11 mouse cellular contexts compared by ENCODE assay signal in the genomic region with DNA sequence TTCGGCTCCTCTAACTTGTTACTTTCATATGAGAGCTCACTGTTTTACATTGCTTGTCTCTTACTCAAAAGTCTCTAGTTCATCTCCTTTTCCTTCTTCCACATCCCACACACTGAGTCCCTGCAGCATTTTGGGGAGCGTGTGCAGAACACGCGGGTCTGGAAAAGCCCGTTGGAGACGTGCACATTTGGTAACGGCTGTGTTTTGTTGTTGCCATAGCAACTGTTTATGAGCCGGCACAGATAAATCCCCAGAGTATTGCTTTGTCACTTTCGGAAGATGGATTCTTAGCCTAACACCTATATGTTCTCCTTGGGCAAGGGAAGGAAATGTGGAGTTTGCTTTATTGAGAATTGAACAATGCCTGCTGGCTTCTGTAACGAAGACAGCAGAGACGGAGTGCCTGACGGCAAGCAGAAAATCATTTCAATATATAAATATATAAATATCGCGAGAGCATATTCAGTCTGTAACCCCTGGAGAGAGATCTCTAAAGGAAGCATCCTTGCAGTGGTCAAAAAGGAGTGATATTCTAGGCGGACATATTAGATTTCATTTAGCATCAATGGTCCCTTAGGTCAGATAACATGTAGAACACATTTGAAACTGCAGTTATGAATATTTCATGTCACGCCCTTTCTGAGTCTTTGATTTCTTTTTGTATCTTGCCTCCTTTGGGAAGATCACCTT. TPM values are rescaled to one million over a fixed set of nuclear protein-coding genes. Genes with fewer than 3 reads are reported as not detected.
DNase-seq lines count a peak whose midpoint lies in the region; ATAC-seq and TF ChIP-seq lines count a peak whose summit lies in the region.
"Had no signal": no experiment of that assay in that cellular context is flagged by ENCODE, and none has a peak within 500 bp of the region (broad histone marks: within the 10 kb centered on the region; RNA-seq: fewer than 3 reads in every experiment).

No protein-coding gene starts in this region.

- no peak overlapping the region for H3K9ac ChIP-seq in kidney, postnatal 0 days (ENCODE audit: low read depth, low read length)
- H3K9ac ChIP-seq: heart, embryonic 13.5 days had no signal

- intact Hi-C loops in gastrocnemius, adult 2 months (cut with DNase I): no loop called here

- no peaks in the 10 kb centered on the region for H3K4me1 ChIP-seq in kidney, postnatal 0 days (replicated peaks; ENCODE audit: insufficient read depth, low read length)

- no peak overlapping the region for H3K27ac ChIP-seq in kidney, postnatal 0 days
- no peak overlapping the region for H3K27ac ChIP-seq in gastrocnemius, adult 2 months
- H3K27ac ChIP-seq: heart, embryonic 13.5 days had no signal

- ATAC-seq in kidney, postnatal 0 days (replicated peaks; ENCODE audit: low FRiP score, low read depth): no peak

- H3K27me3 ChIP-seq in kidney, postnatal 0 days (ENCODE audit: insufficient read depth, low read length): no peaks in the 10 kb centered on the region
- H3K27me3 ChIP-seq: heart, embryonic 13.5 days had no signal

- peak; percentile 34 for DNase-seq in kidney, postnatal 0 days (ENCODE audit: low spot score)
- no peak for DNase-seq in kidney, adult 18-20 months
- peak; percentile 47 to 68 for DNase-seq in frontal cortex, postnatal 14 days (ENCODE audit: low spot score in 2 of 2)
- peak; percentile 65 to 79 for DNase-seq in left cerebral cortex, adult 9 months (ENCODE audit: low spot score in 2 of 2)
- DNase-seq in right cerebral cortex, adult 2 months (ENCODE audit: low spot score in 2 of 2): peak; percentile 73 to 82
- no peak for DNase-seq in cerebellum, postnatal 25 days
- DNase-seq in cerebellum, adult 11-12 months: no peak
- DNase-seq in gastrocnemius, adult 2 months: no peak
- DNase-seq: kidney, postnatal 4 days had no signal

- H3K36me3 ChIP-seq in kidney, postnatal 0 days (ENCODE audit: insufficient read depth, low read length): no peaks in the 10 kb centered on the region
- H3K36me3 ChIP-seq: heart, embryonic 13.5 days had no signal

- no peak for TF ChIP-seq CTCF in kidney, postnatal 0 days (IDR thresholded peaks at IDR 0.05; ENCODE audit: low read depth)
- TF ChIP-seq CTCF in gastrocnemius, adult 2 months (IDR thresholded peaks at IDR 0.05): no peak

- no peak overlapping the region for H3K4me3 ChIP-seq in kidney, postnatal 0 days (replicated peaks; ENCODE audit: low read depth, low read length)
- H3K4me3 ChIP-seq in gastrocnemius, adult 2 months: no peak overlapping the region
- H3K4me3 ChIP-seq: heart, embryonic 13.5 days had no signal

- 60% methylated on average over 16 of the region's 16 CpGs for WGBS in kidney, postnatal 0 days

- no peak overlapping the region for H3K4me2 ChIP-seq in kidney, postnatal 0 days (ENCODE audit: low read length)
- H3K4me2 ChIP-seq: heart, embryonic 13.5 days had no signal

- no peaks in the 10 kb centered on the region for H3K9me3 ChIP-seq in kidney, postnatal 0 days (replicated peaks; ENCODE audit: low read length)
- H3K9me3 ChIP-seq: heart, embryonic 13.5 days had no signal

RNA-seq across cellular contexts. Expression of gene Dclk3, which starts 26.3 kb away (rescaled TPM):
- 8.6 and 9.0 TPM in 2 replicates for polyA plus RNA-seq in kidney, postnatal 0 days (2015; fragmentation: Nextera tagmentation; extraction: Ambion mirVana)
- under 1 TPM; 0.41 to 0.50 TPM for total RNA-seq in gastrocnemius, adult 2 months (2021)
- total RNA-seq: megakaryocyte progenitor cell, adult 5-6 weeks had no signal

Comparison
In these comparisons a context has a peak if more than half of its experiments do, and no peak if none do; other contexts are left out.
1. DNase-seq: peak in kidney, postnatal 0 days (single experiment), frontal cortex, postnatal 14 days (2 of 2), left cerebral cortex, adult 9 months (2 of 2) and right cerebral cortex, adult 2 months (2 of 2); none in kidney, adult 18-20 months (single experiment), cerebellum, postnatal 25 days (0 of 2), cerebellum, adult 11-12 months (single experiment) and gastrocnemius, adult 2 months (single experiment).